Mouse (Mus musculus): ENCODE results near the gene Snx9. TPM values are rescaled to one million over a fixed set of nuclear protein-coding genes. Genes with fewer than 3 reads are reported as not detected.

Gene Snx9
- 48.4 and 49.2 TPM in 2 replicates for total RNA-seq (2021)
- long read RNA-seq, experiment 1, transcript Snx9-201 (18 exons, 3,331 nt) = major isoform, 77 of 88 reads
- long read RNA-seq, experiment 1, partial matches to known transcripts = 9 of 88 reads
- long read RNA-seq, experiment 1, other reads (novel, unspliced or antisense) = 2 of 88 reads
- long read RNA-seq, experiment 2, transcript Snx9-201 (18 exons, 3,331 nt) = major isoform, 42 of 49 reads
- long read RNA-seq, experiment 2, partial matches to known transcripts = 0 of 49 reads
- long read RNA-seq, experiment 2, other reads (novel, unspliced or antisense) = 7 of 49 reads

DNA sequence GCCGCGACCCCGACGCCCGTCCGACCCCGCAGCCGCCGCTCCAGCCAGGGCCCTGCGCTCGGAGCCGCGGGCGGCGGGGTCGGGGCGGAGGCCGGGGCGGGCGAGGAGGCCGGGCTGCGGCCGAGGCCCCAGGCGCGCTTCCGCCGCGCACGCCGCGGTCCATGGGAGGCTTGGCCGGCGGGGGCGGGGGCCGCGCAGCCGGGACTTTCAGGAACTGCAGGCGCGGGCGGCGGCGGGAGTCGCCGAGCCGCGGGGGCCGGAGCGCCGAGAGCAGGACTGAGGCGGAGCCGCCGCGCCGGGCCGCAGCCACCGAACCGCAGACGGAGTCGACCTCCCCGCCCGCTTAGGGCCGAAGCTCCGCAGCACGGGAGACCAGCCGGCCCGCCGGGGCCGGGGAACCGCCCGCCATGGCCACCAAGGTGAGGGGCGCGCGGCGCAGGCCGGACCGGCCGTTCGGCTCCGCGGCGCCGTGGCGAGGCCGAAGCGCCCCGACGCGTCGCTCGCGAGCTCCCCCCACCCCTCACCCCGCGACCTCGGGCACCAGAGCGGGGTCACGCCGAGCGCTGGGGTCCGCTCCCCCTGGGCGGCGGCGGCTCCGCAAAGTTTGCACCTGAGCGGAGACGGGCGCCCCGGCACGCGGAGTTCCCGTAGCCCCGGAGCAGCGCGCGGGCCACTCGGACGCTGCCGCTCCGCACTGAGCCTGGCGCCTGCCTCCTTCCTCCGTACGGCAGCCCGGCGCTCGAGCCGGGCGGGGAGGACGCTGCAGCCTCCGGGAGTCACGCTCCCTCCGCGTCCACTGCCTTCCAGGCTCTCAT is at the start of gene Snx9:
Gene Snx9 (plus strand): TSS at position 202 of the 815 bp plus-strand sequence.
- DNase-seq = peak; percentile 88

DNA sequence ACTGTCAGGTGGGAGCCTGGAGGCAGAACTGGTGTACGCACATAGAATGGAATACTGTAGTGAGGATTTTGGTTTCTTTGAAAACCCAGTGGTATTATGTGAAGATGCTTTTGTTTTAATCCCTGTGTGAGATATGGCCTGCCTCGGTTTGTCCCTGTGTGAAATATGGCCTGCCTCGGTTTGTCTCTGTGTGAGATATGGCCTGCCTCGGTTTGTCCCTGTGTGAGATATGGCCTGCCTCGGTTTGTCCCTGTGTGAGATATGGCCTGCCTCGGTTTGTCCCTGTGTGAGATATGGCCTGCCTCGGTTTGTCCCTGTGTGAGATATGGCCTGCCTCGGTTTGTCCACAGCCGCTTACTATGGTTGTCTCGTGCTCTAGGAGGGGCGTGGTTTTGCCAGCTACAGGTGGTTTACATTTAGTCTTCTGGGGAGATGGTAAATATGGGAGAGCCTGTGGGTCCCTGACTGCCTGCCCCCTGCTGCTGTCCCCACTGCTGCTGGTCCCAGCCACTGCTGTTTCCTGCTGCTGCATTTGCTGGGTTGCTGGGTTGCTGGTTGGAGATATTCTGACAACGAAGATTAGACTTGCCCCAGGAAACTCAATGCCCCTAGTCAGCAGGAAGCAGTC is 48.9 kb upstream of the Snx9 start:
- DNase-seq = no peak

DNA sequence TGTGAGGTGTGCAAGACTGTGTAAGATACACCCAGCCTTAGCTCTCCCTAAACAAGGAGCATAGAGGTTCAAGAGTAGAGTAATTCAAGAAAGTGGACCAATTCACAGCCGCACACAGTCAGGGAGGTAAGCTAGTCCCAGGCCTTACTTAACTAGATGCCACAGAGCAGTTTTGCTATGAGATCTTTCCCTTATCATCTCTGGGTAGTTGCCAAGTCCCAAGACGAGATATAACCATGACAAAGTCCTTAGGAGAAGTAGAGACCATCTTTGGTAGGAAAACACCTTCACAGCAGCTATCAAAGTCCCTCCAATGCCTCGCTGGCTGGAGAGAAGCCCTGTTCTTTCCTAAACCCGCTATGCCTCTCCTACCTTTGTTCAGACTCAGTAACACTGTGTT is 47.5 kb upstream of the Snx9 start:
- DNase-seq = no peak

DNA sequence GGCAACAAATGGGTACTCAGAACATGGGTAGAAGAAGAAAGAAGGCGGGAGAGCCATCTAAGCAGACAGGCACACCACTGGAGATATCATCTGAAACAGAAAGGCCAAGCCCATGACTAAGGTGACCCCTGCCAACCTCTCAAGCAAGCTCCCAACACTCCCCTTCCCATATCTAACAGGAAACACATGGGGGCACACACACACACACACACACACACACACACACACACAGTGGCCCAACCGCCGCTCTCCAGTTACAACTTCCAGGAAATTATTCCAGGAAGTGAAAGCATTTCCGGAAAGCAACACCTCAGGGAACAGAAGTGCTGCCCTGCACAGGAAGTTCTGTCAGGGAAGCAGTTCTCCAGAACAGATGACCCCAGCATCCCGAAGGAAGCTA is 46.9 kb upstream of the Snx9 start:
- peak; percentile 56 for DNase-seq

DNA sequence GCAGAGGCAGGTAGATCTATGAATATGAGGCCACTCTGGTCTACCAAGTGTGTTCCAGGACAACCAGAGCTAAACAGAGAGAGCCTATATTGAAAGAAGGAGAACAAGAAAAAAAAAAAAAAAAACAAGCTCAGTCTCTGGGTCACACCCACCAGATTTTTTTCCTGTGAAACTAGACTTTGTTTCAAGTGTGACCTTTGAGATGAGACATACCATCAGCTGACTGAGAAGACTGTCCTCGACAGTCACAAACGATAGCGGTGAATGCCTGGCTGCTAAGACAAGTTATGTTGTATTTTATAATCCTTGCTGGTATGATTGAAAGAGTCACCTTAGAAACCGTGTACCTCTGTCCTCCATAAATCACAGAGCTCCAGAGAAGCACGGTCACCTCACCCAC is 45.8 kb upstream of the Snx9 start:
- no peak for DNase-seq

DNA sequence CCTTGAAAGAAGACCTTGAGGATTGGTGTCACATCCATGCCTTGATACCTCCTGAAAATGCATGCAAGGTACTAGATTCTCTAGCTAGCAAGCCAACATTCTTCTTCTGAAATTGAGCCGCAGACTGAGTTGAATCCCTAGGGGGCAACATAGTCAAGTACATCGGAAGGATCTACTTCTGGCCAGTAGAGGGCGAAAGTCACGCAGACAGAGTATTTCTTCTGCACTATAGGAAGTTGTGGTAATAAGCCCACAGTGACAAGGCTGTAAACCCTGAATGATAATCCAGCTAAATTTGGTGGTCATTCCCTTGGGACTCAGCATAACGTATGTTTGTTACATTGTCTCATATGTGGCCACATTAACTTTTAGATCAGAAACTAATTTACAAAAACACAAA is 45.3 kb upstream of the Snx9 start:
- DNase-seq = peak; percentile 82

DNA sequence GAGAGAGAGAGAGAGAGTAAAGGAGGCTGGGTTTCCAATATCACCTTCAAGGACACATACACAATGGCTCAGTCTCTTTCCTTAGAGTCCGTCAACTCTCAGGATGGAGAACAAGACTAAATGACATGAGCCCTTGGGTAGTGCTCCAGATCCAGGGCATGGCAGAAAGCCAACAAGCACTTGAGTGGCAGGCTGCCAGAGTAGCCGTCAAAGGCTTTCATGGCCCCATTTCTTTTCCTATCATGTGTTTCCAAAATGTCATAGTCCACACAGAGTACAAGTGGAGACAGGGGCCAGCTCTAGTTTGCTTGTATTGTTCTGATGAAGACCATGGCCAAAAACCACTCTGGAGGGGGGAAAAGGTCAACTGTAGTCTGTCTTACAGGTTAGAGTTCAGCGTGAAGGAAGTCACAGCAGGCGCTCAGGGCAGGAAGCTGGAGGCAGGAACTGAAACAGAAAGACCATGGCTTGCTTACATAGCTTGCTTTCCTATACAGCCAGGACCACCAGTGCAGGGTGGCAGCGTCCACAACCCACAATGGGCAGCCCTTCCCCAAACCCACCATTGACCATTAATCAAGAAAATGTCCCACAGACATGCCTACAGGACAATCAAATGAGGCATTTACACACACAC is 43.9 kb upstream of the Snx9 start:
- peak; percentile 74 for DNase-seq

DNA sequence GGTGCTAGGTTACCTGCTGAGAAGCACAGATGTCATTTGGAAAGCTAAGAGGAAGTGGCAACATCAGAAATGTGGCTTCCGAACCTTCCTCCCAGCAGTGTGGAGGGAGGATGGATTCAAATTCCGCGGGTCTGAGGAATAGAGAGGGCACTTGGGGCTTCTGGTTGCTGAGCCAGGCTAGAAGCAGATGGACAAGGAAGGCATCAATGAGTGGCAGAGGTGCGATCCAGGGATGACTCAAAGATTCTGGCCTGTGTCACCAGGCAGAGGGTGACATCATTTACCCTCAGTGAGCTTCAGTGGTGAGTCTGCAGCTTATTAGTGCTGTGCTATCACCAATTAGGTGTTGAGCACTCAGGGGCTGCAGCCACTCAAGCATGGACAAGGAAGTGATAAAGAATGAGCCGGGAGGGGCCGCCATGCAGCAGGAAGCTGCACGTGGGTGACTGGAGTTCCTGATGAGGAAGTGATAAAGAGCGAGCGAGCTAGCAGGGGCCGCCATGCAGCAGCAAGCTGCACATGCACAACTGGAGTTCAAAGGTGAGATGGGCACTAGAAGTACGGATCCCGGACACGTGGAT is 42.8 kb upstream of the Snx9 start:
- no peak for DNase-seq

DNA sequence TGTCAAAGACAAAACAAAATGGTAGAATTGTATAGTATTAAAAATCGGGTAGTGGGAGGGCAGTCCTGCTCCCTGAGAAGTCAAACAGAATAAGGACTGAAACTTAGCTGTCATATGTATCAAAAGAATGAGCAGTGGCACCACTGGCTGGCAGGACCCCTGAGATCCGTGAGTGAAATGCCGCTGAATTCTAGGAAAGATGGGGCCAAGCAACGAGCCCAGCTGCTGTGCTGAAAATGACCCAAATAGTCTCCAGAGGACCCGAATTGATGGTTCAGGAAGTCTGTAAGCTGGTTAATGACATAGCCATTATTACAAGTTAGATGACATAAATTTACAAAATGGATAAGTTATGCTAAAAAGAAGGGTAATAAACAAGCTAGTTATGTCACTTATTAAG is 42.2 kb upstream of the Snx9 start:
- no peak for DNase-seq

DNA sequence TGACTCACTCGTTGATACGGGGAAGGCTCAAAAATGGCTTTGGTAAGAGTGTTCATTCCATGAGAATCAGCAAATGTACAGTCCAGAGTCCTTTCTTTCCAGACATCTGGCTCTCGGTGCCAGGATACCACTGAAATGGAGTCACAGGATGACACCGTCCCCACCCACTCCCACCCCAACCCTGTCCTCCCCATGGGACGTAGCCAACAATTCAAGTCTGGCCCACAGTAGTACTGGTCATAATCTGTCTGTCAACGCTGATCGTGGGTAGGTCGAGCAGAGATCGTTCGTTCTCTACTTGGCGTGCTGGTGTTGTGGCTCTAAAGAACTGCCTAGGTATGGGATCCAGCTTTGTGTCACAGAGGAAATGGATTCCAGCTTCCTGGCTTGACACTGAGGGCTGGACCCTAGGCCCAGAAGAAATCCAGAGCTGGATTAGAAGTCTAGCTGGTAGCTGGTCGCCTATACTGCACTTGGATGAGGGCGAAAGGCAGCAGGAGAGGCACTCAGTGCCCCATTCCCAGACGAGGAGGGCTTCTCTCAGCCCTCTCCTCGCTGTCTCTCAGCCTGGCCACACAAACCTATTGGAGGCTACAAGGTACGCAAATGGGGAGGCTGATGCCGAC is 41.6 kb upstream of the Snx9 start:
- DNase-seq = no peak

DNA sequence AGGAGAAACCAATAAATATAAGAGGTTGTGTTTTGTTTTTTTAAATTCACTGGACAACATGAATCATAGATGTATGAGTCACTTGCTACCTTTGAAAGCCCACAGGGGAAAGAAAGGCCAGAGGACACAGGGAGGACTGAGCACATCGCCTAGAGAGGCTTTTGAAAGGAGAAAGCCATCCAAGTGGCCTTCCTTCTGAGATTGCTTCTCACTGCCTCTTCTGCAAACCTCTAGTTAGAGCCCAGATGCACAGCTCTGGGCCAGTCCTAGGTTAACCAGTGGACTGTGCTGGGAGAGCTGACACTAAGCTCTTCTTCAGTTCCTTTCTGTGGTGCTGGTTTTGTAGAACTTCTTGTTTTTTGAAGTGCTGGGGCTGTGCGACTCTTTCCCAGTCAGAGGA is 40.9 kb upstream of the Snx9 start:
- no peak for DNase-seq

DNA sequence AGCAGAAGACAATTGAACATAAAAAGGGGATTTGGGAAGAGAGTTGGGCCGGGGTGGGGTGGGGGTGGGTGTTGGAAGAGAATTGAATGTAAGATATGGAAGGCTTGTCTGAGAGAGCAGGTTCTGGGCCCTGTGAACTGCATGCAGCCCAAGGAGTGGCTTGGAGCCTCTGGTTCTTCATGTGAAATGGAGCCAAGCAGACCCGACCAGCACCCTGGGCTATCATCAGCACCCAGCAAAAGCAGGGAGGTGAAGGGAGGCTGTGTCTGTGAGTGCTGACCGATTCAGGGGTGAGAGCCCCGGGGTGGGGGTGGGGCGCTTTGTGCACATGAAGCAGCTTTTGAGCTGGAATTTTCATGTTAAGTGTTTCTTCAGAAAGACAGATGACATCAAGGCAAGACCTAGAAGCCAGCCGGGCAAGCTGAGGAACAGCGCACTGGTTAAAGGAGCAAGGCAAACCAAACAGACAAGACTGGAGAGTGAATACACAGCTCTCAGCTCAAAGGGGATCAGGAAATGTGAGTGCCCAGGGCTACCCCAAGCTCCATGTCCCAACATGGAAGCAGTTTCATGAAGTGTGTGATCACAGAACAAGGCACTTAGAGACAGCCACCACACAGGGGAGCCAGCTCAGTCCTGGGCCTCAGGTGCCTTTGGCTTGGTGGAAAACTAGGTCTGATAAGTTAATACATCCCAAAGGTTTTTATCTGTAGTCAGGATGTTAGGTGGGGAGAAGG is 40.1 kb upstream of the Snx9 start:
- no peak for DNase-seq

DNA sequence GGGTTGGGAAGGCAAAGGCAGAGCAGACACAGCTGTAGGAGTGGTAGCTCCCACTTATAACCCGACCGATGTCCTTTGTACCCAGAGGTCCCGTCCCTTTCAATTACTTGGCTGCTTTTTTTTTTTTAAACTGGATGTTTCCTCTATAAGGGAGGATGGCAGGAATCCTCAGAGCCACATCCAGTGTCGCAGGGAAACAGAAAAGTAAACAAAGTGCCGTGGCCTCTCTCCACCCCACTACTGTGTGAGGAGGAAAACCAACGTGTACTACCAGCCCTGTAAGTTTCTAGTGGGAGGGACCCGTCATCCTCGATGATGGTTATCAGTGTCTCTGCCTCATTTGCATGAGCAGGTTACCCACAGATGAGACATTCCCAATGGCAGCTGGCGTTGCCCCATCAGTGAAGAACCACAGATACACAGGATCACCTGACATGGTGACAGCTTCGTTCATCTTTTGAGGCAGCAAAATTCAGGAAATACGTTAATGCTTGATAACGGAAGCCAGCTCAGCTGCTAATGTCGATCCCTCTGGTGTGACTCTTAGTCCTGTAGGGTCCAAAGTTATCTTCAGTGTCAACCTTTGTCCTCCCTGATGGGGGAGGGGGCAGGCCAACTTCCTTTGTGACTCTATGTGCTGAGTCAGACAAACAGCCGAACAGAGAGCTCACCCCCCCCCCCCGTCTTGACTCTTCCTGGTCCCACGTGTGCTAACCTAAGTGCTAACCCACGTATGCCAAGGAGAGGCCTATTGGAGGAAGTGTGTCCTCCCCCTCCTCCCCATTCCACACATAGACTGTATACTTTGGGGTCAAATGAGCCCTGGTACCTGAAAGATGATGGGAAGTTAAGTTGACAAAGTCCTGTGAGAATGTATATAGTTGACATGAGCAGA is 39.1 kb upstream of the Snx9 start:
- no peak for DNase-seq

DNA sequence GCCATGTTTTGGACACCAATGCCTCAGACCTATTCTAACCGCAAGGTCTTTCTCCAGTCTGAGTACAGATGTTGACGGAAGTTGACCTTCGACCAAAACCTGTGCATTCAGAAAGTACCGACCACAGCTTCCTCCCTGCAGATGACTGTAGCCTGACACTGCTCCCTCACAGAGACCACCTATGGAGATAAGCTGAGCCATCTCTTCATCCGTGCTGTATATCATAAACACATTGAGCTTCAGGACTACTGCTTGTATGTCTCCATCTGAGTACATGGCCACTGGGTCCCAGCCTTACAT is 38.5 kb upstream of the Snx9 start:
- no peak for DNase-seq

DNA sequence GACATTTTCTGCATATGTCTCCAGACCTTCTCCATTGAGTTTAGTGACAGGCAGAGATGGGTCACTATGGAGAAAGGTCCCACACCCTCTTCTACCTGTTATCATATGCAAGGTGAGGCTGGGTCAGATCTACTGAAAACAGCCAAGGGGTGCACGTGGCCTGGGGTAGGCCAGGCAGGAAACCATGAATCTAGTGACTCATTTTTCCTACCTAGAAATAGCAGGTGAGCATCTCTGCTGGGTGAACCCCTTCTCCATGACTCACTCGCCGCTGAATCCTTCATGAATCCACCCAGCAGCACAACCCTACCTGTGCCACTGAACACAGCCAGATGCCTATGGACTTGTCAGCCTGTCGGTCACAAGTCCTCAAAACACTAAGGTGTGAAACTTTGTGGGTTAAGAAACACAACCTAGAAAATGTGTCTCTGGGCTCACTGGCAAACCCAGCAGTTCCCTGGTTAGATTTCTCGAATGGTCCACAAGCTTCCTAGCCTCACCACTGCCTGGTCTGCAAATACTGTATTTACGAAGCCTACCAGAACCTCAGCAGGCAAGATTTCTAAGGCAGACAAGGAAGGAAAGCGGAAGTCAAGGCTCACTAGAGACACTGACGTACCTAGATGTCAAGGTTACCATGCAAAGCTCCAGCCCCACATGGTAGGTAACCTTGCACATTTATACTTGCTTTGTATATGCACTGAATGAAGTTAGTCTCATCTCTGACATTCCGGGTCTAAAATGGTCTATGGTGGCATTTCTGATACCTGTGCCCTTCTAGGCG is 37.7 kb upstream of the Snx9 start:
- DNase-seq = no peak

DNA sequence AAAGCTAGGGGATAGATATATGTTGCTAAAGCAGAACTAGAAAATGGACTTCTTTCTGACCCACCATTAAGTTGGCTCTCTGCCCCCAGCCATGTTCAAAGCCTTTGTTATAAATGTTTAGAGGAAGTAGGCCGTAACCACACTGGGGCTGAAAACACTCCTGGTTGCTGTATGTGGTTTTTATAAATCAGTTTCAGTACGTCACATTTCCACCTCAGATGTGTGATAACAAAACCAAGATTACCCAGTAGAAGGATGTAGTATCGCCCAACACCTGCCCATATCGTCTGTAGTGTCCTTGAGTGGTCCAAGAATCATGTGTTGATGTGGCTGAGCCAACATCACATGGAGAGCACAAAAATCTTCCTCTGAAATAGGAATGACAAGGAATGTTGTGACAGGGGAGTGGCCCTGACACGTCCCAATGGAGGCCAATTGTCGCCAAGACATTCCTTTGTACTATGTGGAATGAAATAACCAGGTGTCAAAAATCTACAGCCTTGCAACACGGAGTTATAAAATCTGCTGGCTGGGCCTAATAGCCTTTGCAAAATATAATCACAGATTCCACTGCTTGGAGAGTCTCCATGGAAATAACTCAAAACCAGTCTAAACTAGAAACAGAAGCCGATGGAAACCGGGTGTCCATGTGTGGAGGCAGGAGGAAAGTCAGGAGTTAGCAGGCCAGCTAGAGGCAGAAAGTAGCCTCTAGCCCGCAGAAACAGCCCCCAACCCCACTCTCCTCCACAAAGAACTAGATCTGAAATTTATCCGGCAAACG is 36.6 kb upstream of the Snx9 start:
- no peak for DNase-seq

DNA sequence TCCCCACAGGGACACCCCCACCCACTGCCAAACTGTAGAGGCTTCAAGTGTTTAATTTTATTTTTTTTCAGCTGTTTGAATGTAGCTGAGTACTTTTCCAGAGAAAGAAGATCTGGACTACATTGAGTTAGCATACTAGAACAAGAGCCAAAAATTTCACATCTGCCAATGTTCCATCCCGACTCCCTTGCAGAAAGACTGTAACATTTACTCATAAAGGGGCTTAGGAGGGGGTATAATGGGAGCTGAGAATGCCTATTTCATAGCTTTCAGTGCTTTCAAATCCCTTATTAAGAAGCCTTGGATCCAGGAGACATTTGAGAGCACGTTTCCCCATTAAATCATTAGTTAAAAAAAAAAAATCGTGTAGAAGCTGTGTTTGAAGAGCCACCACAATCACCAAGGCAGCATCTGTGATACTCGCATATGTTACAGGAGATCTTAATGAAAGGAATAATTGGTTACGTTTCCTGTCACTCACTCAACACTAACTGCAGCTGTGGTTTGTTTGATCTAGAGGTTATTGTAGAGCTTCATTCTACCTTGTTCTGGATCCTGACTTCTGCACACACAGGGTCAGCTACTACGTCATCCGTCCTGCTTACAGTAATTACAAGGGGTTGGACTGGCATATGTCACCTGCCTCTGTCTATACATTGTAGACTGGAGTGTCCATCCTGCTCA is 35.8 kb upstream of the Snx9 start:
- DNase-seq = no peak

DNA sequence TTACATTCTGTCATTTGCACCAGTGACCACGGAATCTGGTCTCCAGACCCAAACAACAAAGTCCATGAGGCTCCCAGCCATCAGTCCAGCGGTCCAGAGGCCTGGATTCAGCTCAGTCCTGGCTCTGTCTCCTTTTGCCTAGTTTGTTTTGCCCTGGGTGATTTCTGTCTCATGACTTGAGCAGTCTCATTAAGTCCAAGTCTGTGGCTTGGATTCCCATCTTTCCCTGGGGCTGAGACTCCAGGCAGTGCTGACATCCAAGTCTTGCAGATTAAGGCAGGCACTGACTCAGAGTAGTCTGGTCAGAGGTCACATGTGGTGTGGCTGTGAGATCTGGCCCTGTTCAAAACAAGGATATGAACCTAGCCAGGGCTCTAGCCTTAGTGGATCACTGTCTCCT is 35.2 kb upstream of the Snx9 start:
- peak; percentile 42 for DNase-seq
